Mouse (Mus musculus) Patski (cell line): ENCODE data around the gene Fbxo6. TPM values are rescaled to one million over a fixed set of nuclear protein-coding genes. Genes with fewer than 3 reads are reported as not detected.
"Not testable (repeated sequence)": the region's sequence is repeated elsewhere in the genome, so short reads cannot be mapped to it uniquely, and the experiment has no call there.

Experiments
- ATAC-seq: fragments of 100-300 bp; one replicate; pipeline ENCODE4 v1.8.0; 2021
- CTCF ChIA-PET: fragments of 350-600 bp; sonication (Branson Sonifier 250); formaldehyde crosslinking; loops from one replicate; lab custom pipeline; 2022; ENCODE audit warnings: inconsistent platforms; lab: Charles Lee
- POLR2A ChIA-PET: fragments of 350-600 bp; sonication (Branson Sonifier 250); formaldehyde crosslinking; loops from one replicate; lab custom pipeline; 2022; ENCODE audit warnings: antibody characterized with exemption, inconsistent platforms; lab: Charles Lee
- DNase-seq: peaks from one replicate; pipeline ENCODE4 v3.0.0-alpha.2; 2011; ENCODE audit warnings: low read depth, low spot score
- H3K27me3 ChIP-seq: fragments of 371-371 bp; one replicate; pipeline ENCODE4 v1.5.1; 2021
- CTCF ChIP-seq: fragments of 100-300 bp; IDR thresholded peaks from one replicate; pipeline ENCODE4 v1.5.1; 2021
- in situ Hi-C: fragments of 300-500 bp; cut with MboI; formaldehyde crosslinking; loops from 3 replicates; pipeline ENCODE4 v1.11.1; 2018; ENCODE audit warnings: low pct_unique_long_range_greater_than_20kb, mixed read lengths
- polyA plus RNA-seq: library from polyadenylated mRNA; unstranded; gene quantifications from one replicate; pipeline ENCODE4 v1.2.3, GENCODE M21; 2021

Fbxo6 gene
- 68.4 TPM for polyA plus RNA-seq

DNA sequence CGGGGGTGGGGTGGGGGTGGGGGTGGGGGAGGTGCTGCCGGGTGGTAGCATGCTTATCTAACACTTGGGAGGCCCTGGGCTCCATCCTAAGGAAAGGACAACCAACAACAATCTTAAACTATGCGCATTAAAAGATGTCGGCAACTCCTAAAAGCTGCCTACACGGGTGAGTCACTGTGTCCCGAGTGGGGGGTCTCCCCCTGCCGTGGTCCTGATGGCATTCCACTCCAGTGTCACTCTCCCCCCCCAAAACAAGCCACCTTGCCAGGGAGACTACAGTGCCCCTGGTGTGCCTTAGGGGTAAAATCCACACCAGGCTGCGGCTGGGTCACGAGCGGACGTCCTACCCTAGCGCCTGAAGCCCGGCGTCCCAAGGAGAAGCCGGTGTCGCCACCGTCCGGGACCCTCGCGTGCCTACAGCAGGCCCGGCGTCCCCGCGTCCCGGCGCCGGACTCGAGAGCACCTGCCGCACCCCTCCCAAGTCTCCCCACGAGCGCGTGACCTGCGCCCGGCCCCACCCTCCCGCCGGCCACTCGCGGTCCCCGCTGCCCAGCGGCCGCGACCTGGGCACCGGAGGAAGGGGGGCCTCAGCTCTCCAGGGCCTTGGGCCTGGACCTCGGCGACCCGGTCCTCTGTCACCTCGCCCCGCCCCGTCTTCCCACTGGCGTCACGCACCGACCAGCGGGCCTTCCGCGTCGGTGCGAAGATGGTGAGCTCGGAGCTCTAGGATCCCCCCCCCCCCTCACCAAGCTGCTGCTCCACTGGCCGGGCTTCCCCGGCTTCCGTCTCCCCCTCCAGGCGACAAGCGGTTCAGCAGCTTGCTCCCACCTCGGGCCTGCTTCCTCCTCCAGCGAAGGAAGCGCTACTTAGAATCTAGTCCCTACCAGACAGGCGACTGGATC lies at the start of gene Fbxo6:
Gene Fbxo6, minus strand, starts transcription at position 874 of the 902 bp plus-strand sequence.
- CTCF ChIA-PET: interaction anchor here (1.2 to 5.2 kb wide), 3 partner anchors 12 to 47 kb away, joined by 3 to 42 read pairs (median 13); no protein-coding TSS in a partner anchor
- ATAC-seq (peak; percentile 59), DNase-seq (no peak)
- H3K27me3 ChIP-seq: no peaks in the 10 kb centered on the region
- POLR2A ChIA-PET: interaction anchor here (3.4 kb wide), 1 partner anchor 11 kb away, joined by 21 read pairs; no protein-coding TSS in a partner anchor
- in situ Hi-C loops: loop anchor here (5.0 kb wide), 1 partner anchor 34 kb away; no protein-coding TSS in a partner anchor
- TF ChIP-seq CTCF: no peak

DNA sequence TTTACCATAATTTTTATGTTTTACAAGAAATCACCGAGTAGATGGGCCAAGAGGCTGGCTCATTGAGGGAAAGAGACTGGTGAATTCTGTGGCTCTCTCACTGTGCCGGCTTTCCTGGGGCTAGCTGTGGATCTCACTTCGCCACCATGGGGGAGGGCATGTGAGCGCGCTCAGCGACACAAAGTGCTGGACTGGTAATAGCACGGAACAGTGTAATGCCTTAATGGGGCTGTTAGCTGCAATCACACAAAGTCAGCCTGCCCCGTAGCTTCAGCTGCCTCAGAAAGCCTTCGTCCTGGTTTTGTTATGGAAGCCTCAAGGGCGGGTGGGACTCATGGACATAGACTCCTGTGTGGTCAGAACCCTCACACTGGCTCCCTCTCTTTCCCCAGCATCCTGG lies 46.8 kb upstream of the Fbxo6 start:
- in situ Hi-C loops: no loop called here
- ChIA-PET CTCF (no interaction called here), POLR2A (no interaction called here)
- peaks cover 3% of the 10 kb centered on the region for H3K27me3 ChIP-seq
- DNase-seq: no peak
- TF ChIP-seq CTCF: no peak
- no peak for ATAC-seq

DNA sequence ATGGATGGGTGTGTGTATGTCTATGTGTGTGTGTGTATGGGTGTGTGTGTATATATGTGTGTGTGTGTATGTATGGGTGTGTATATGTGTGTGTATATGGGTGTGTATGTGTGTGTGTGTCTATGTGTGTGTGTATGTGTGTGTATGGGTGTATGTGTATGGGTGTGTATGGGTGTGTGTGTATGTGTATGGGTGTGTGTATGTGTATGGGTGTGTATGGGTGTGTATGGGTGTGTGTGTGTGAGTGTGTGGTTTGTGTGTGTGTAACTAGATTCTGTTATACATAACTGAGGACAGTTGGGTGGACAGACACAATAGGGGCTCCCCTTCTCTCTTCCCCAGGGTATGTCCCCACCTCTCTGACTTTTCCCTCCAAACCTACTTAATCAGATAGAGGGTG lies 42.5 kb upstream of the Fbxo6 start:
- POLR2A ChIA-PET: no interaction called here
- TF ChIP-seq CTCF: no peak
- H3K27me3 ChIP-seq: peaks cover 3% of the 10 kb centered on the region
- in situ Hi-C loops: no loop called here
- ATAC-seq (no peak), DNase-seq (no peak)
- CTCF ChIA-PET: no interaction called here

DNA sequence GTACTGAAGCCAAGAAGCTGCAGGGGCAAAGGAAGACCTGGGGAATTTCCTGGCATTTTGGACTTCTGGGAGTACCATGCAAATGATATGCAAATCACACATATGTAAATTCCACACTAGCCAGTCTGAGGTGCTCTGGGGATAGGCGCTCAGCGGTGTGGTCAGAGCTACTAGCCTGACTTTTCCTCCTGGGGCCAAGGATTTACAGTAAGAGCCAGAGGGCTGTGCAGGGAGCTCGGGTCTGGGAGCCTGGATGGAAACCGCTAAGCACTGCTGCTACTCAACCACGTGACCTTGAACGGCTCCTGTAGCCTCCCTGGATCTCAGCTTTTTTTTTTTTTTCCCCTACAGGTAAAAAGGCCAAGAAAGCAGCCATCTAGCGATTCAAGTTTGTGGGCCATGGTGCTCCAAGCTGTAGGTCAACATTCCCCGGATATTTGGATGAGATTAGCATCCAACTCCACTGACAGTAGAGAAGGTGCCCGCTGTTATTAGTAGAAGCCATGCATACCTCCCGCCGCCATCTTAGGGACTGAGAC lies 40.8 kb upstream of the Fbxo6 start:
- ATAC-seq: no peak
- H3K27me3 ChIP-seq: peaks cover 3% of the 10 kb centered on the region
- no peak for TF ChIP-seq CTCF
- CTCF ChIA-PET: no interaction called here
- POLR2A ChIA-PET: no interaction called here
- in situ Hi-C loops: no loop called here
- DNase-seq: no peak

DNA sequence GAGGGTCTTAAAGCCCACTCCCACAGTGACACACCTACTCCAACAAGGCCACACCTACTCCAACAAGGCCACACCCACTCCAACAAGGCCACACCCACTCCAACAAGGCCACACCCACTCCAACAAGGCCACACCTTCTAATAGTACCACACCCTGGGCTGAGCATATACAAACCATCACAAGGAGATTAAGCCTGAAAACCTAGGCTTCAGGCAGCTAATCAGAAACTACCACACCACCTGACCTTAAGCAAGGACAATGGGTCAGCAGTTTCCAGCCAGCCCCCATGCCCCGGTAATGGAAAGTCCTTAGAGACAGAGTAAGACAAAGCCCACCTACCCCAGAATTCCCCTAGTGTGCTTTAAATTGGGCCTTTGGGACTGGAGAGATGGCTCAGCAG lies 36.8 kb upstream of the Fbxo6 start:
- CTCF ChIA-PET, H3K27me3 ChIP-seq, in situ Hi-C loops, POLR2A ChIA-PET, DNase-seq, ATAC-seq: not testable (repeated sequence)

DNA sequence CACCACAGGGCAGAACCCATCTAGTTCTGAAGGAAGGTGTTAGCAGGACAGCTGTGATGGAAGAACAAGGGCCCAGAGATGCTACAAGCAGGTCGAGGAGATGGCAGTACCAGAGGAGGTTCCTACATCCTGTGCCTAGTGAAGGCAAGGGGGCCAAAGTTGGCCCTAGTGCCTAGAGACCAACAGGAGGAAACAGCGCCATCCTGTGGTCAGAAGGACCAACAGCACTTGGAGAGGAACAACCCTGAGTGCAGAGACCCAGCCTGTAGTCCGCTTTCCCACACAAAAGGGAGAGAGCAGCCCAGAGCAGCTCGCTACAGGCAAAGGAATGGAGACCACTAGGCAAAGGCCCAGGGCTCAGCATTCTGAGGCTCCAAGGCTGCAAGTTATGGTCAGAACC lies 33.9 kb upstream of the Fbxo6 start:
- in situ Hi-C loops: no loop called here
- POLR2A ChIA-PET: no interaction called here
- ATAC-seq (no peak), DNase-seq (no peak)
- TF ChIP-seq CTCF: no peak
- CTCF ChIA-PET: no interaction called here
- H3K27me3 ChIP-seq: no peaks in the 10 kb centered on the region

DNA sequence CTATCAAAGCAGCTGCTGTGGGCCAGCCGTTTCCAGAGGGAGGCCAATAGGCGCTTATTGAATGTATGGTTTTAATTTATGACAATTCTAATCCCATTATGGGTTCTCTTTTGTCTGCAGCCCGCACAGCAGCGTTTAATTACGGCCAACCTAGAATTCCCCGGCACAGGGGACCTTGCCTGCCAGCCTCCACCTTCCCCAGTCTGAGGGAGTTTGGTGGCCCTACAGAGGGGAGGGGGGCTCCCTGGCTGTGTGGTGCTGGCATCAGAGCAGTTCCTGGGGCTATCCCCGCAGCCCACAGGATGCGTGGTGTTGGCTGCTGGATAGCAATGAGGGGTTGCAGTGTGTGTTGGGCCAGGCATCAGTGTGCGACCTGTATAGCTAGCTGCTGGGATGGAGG lies 32.6 kb upstream of the Fbxo6 start:
- DNase-seq (no peak), ATAC-seq (no peak)
- no peaks in the 10 kb centered on the region for H3K27me3 ChIP-seq
- ChIA-PET CTCF (no interaction called here), POLR2A (no interaction called here)
- no peak for TF ChIP-seq CTCF
- in situ Hi-C loops: no loop called here

DNA sequence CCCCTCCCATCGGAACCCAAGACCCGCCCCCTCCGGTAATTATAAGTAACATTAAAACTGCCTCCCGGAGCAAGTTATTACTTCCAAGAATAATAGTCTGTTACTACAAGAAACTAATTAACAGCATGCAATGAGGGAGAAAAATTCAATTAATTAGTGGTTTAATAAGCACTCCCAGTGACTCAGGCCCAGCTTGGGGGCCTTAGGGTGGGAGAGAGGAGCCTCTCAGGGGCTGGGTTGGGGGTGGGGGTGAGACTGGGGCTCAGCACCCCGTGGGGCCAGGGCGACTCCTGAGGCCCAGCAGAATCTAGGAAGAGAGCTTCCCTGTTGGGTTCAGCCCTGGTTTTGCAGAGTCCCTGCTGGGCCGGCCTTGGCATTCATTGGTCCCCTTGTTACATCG lies 30.4 kb upstream of the Fbxo6 start:
- in situ Hi-C loops: no loop called here
- no peak for TF ChIP-seq CTCF

DNA sequence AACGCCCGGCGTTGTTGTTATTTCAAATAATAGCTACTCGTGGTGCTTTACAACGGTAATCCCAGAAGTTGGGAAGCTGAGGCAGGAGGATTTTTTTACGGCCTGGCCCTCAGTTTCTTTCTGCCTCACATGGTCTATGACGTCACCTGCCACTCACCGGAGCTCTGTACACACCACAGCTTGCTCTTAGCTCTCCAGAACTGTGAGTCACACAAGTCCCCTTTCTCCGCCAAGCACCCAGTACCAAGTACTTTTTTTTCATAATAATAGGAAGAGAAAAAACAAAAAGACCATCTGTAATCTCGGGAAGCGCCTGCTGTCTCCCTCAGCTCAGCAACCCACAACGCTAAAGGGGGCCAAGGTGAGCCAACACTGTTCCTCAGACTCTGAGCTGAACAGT lies 29.5 kb upstream of the Fbxo6 start:
- ChIA-PET CTCF (no interaction called here), POLR2A (no interaction called here)
- no peak for TF ChIP-seq CTCF
- DNase-seq (no peak), ATAC-seq (no peak)
- no peaks in the 10 kb centered on the region for H3K27me3 ChIP-seq
- in situ Hi-C loops: no loop called here

More for the DNA sequence above, 30.4 kb upstream of the Fbxo6 start:
- ChIA-PET POLR2A (no interaction called here), CTCF (interaction anchor here (1.0 kb wide), 1 partner anchor 12 kb away, joined by 3 read pairs; no protein-coding TSS in a partner anchor)
- DNase-seq: no peak
- ATAC-seq: no peak
- no peaks in the 10 kb centered on the region for H3K27me3 ChIP-seq

DNA sequence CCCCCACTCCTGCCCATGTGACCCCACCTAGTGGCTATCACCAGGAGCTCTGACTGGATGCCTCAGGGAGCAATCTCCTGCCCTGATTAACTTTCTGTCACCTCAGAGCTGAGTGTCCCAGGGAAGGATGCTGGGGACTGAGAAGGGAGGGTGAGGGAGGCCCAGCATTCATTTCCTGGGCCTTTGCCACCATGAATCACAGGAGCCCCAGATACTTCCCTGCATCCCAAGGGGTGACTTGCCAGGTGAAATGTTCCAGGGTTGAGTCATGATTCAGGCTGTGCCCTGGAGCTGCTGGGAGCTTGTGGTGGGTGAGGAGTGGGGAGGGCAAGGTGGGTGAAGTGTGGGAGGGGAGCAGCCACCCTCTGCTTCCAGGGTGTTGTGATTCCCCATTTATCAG lies 25.8 kb upstream of the Fbxo6 start:
- in situ Hi-C loops: no loop called here
- POLR2A ChIA-PET: no interaction called here
- CTCF ChIA-PET: no interaction called here
- ATAC-seq: no peak
- no peak for TF ChIP-seq CTCF
- peaks cover 20% of the 10 kb centered on the region for H3K27me3 ChIP-seq
- DNase-seq: no peak

DNA sequence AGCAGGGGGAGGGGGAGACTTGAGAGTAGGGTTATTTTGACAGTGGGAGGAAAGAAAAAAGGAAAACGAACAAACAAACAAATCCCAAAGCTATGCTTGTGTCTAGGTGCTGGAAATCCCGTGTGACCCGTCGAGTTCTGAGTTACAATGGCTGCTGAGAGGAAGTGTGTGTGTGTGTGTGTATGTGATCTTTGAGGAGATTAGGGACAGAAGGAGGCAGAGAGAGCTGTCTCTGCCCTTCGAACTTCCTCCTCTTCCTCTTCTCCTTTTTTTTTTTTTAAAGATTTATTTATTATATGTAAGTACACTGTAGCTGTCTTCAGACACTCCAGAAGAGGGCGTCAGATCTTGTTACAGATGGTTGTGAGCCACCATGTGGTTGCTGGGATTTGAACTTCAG lies 24.7 kb upstream of the Fbxo6 start:
- in situ Hi-C loops, CTCF ChIA-PET, ATAC-seq: not testable (repeated sequence)

More for the DNA sequence above, 24.7 kb upstream of the Fbxo6 start:
- DNase-seq, POLR2A ChIA-PET: not testable (repeated sequence)
- peaks cover 20% of the 10 kb centered on the region for H3K27me3 ChIP-seq
